Mouse (Mus musculus): ENCODE data around the gene Zfp36l1. TPM values are rescaled to one million over a fixed set of nuclear protein-coding genes. Genes with fewer than 3 reads are reported as not detected.
A peak's percentile ranks its signal among the peaks of the same experiment; 100 is the strongest.

Gene Zfp36l1
- total and polyA plus RNA-seq, 3 experiments, result 65.0 to 79.4 (median 74.4) TPM

DNA sequence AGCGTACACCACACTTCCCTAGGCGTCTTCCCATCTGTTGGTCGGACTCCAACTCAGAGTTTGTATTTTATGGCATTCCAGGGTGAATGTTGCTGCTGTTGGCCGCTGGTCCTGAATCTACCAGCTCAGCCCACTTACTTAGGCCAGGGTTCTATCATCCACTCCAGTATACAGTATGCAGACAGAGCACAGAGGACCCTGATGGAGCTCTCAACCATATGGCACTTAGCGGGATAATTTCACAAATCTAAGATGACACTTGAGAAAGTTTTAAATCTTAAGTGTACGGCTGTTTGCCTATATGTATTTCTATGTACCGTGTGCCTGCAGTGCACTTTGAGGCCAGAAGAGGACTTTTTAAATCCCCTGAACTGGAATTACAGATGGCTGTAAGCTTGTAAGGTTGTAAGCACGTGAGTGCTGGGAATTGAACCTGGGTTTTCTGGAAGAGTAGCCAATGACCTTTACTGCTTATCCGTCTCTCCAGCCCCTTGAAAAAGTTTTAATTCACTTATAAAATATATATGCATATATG lies 20.3 kb upstream of the Zfp36l1 start:
- no peaks in the 10 kb centered on the region for H3K79me2 ChIP-seq (replicated peaks; ENCODE audit: control insufficient read depth, insufficient read depth, low read length)
- H3K27ac ChIP-seq, result peak overlapping the region; percentile 99
- DNase-seq, result no peak
- no peak overlapping the region for H3K9ac ChIP-seq (ENCODE audit: low read depth, low read length)
- H3K4me3 ChIP-seq, result no peak overlapping the region; the same call in 1 of the 2 replicates
- no peaks in the 10 kb centered on the region for H3K27me3 ChIP-seq (ENCODE audit: control insufficient read depth, insufficient read depth, low read length)
- H3K4me1 ChIP-seq (ENCODE audit: control insufficient read depth, insufficient read depth, low read length), result peaks cover 23% of the 10 kb centered on the region
- H3K36me3 ChIP-seq (ENCODE audit: control insufficient read depth, insufficient read depth, low read length), result peaks cover 6% of the 10 kb centered on the region; the same call in 1 of the 2 replicates
- intact Hi-C loops (cut with DNase I), result loop anchor here (5.0 kb wide), 2 partner anchors 246 to 391 kb away; no protein-coding TSS in a partner anchor
- 49% methylated on average over 9 of the region's 9 CpGs for WGBS
- no peak; the same call in none of the 2 replicates for TF ChIP-seq CTCF (IDR thresholded peaks at IDR 0.05)
- TF ChIP-seq POLR2A (IDR thresholded peaks at IDR 0.05; ENCODE audit: insufficient read depth, low read depth, low read length), result no peak
- TF ChIP-seq EP300 (IDR thresholded peaks at IDR 0.05; ENCODE audit: insufficient read depth, low read depth, low read length), result no peak

DNA sequence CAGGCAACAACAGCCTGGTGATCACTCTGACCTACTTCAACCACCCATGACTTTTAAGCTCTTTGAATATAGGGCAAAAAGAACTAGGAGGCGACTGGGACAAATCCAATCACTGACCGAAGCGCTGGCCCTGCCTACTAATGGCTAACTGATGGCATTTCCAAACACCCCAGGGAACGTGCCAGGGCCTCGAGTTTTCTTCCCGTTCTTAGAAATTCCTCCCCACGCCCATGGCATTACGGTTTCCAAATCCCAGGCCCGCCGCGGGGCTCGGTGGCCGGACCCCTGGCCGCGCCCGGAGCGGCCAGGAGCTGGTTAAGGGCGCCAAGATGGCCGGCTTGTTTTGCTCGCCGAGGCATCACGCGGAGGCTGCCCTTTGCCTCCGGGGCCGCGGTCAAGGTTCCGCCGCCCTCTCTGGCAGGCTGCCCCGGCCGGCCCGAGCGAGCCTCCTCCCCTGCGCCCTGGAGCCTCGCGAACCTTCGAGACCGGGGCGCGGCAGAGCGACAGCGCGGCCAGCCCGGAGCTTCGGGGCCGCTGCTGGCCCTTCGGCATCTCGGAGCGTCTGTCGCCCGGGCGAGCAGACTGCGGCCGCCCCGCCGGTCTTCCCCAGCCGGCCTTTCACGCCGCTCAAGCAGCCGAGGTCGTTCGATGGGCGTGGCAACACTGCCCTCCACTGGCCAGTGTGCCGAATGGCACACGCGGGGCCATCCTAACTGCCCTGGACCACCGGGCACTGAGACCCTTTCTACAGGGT lies 19.6 kb upstream of the Zfp36l1 start:
- H3K27ac ChIP-seq, result peak overlapping the region; percentile 99
- TF ChIP-seq POLR2A (IDR thresholded peaks at IDR 0.05; ENCODE audit: insufficient read depth, low read depth, low read length), result 0 out of 2 replicates have a peak, but pooled peaks have one; percentile 47
- peak; percentile 88 for TF ChIP-seq EP300 (IDR thresholded peaks at IDR 0.05; ENCODE audit: insufficient read depth, low read depth, low read length)
- TF ChIP-seq CTCF (IDR thresholded peaks at IDR 0.05), result peak; percentile 91
- intact Hi-C loops (cut with DNase I), result loop anchor here (1.0 to 5.0 kb wide), 4 partner anchors 19 to 519 kb away; partner anchors contain the start of gene Zfp36l1
- peak; percentile 95 for DNase-seq
- WGBS, result under 1% methylated on average over 64 of the region's 66 CpGs
- peak overlapping the region; percentile 95 for H3K9ac ChIP-seq (ENCODE audit: low read depth, low read length)
- H3K4me1 ChIP-seq (ENCODE audit: control insufficient read depth, insufficient read depth, low read length), result peaks cover 23% of the 10 kb centered on the region
- H3K4me3 ChIP-seq, result peak overlapping the region; percentile 53
- no peaks in the 10 kb centered on the region for H3K79me2 ChIP-seq (replicated peaks; ENCODE audit: control insufficient read depth, insufficient read depth, low read length)
- H3K36me3 ChIP-seq (ENCODE audit: control insufficient read depth, insufficient read depth, low read length), result peaks cover 6% of the 10 kb centered on the region; the same call in 1 of the 2 replicates
- no peaks in the 10 kb centered on the region for H3K27me3 ChIP-seq (ENCODE audit: control insufficient read depth, insufficient read depth, low read length)

DNA sequence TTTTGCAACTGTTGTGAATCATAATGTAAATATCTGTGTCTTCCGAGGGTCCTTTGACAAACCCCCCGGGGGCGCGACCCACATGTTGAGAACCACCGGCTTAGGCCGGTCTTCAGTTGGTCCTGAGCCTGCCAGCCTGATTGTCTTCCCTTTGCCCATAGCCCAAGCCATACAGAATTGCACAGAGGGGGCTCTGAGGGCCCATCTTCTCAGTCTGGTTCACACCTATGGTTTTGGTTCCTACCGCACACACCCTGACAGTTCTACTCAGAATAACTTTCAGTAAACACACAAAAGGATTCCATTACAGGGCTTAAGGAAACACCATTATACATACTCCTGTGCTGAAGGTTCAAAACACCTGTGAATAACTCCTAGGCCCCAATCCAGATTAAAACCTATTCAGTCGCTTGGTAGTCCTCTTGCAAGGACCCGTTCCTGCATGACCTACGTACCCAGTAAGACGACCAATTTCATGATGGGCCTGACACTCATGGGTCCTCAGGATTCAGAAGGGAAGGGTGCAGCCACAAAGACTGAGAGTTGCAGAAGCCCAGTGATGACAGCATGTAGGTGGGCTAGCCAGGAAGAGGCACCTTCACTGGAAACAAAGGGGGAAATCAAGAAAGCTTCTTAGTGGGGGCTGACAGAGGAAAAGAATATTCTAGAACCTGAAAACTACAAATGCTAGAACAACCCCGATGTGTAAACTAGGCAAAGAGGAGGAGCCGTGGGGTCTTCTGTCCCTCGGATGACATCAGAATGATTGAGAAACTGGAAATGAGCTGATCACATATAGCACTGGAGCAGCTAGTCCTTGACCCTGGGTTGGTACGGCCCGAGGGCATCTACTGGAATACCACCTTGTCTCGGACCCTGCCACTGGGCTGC lies 18.8 kb upstream of the Zfp36l1 start:
- H3K36me3 ChIP-seq (ENCODE audit: control insufficient read depth, insufficient read depth, low read length), result peaks cover 6% of the 10 kb centered on the region; the same call in 1 of the 2 replicates
- TF ChIP-seq POLR2A (IDR thresholded peaks at IDR 0.05; ENCODE audit: insufficient read depth, low read depth, low read length) (0 out of 2 replicates have a peak, but pooled peaks have one; percentile 11), EP300 (IDR thresholded peaks at IDR 0.05; ENCODE audit: insufficient read depth, low read depth, low read length) (peak; percentile 23; the same call in 1 of the 2 replicates), CTCF (IDR thresholded peaks at IDR 0.05) (no peak)
- peak overlapping the region; percentile 53 for H3K4me3 ChIP-seq
- peaks cover 23% of the 10 kb centered on the region for H3K4me1 ChIP-seq (ENCODE audit: control insufficient read depth, insufficient read depth, low read length)
- no peaks in the 10 kb centered on the region for H3K27me3 ChIP-seq (ENCODE audit: control insufficient read depth, insufficient read depth, low read length)
- WGBS, result 41% methylated on average over 17 of the region's 17 CpGs
- peak overlapping the region; percentile 99 for H3K27ac ChIP-seq
- intact Hi-C loops (cut with DNase I), result loop anchor here (1.0 to 5.0 kb wide), 4 partner anchors 18 to 518 kb away; partner anchors contain the start of gene Zfp36l1
- H3K79me2 ChIP-seq (replicated peaks; ENCODE audit: control insufficient read depth, insufficient read depth, low read length), result no peaks in the 10 kb centered on the region
- peak overlapping the region; percentile 95 for H3K9ac ChIP-seq (ENCODE audit: low read depth, low read length)
- peak in 1 of 2 experiments; percentile 51 for DNase-seq

- intact Hi-C loops (cut with DNase I), result loop anchor here (5.0 kb wide), 2 partner anchors 243 to 388 kb away; no protein-coding TSS in a partner anchor
- 7% methylated on average over 6 of the region's 6 CpGs for WGBS
Measured at GRCm38 (mm10) chr12:80130558-80131358, 17.9 kb upstream of the Zfp36l1 start.

GRCm38 (mm10) chr12:80129531-80129930 lies 16.7 kb upstream of the Zfp36l1 start:
- intact Hi-C loops (cut with DNase I), result no loop called here
- Histone ChIP-seq H3K9ac (ENCODE audit: low read depth, low read length) (no peak overlapping the region), H3K79me2 (replicated peaks; ENCODE audit: control insufficient read depth, insufficient read depth, low read length) (no peaks in the 10 kb centered on the region), H3K4me1 (ENCODE audit: control insufficient read depth, insufficient read depth, low read length) (peaks cover 20% of the 10 kb centered on the region), H3K4me3 (no peak overlapping the region), H3K27me3 (ENCODE audit: control insufficient read depth, insufficient read depth, low read length) (no peaks in the 10 kb centered on the region), H3K27ac (peak overlapping the region; percentile 99), H3K36me3 (ENCODE audit: control insufficient read depth, insufficient read depth, low read length) (peaks cover 6% of the 10 kb centered on the region; the same call in 1 of the 2 replicates)
- peak in 1 of 2 experiments; percentile 39 for DNase-seq
- TF ChIP-seq EP300 (IDR thresholded peaks at IDR 0.05; ENCODE audit: insufficient read depth, low read depth, low read length) (no peak), POLR2A (IDR thresholded peaks at IDR 0.05; ENCODE audit: insufficient read depth, low read depth, low read length) (no peak), CTCF (IDR thresholded peaks at IDR 0.05) (peak; percentile 57)
- WGBS, result 91% methylated on average over 8 of the region's 8 CpGs

More at GRCm38 (mm10) chr12:80130558-80131358, 17.9 kb upstream of the Zfp36l1 start:
- TF ChIP-seq CTCF (IDR thresholded peaks at IDR 0.05) (no peak), POLR2A (IDR thresholded peaks at IDR 0.05; ENCODE audit: insufficient read depth, low read depth, low read length) (0 out of 2 replicates have a peak, but pooled peaks have one; percentile 34)
- H3K4me1 ChIP-seq (ENCODE audit: control insufficient read depth, insufficient read depth, low read length), result peaks cover 20% of the 10 kb centered on the region
- peak; percentile 51 to 59 for DNase-seq
- peaks cover 6% of the 10 kb centered on the region; the same call in 1 of the 2 replicates for H3K36me3 ChIP-seq (ENCODE audit: control insufficient read depth, insufficient read depth, low read length)
- H3K27me3 ChIP-seq (ENCODE audit: control insufficient read depth, insufficient read depth, low read length), result no peaks in the 10 kb centered on the region
- no peaks in the 10 kb centered on the region for H3K79me2 ChIP-seq (replicated peaks; ENCODE audit: control insufficient read depth, insufficient read depth, low read length)
- peak overlapping the region; percentile 99 for H3K27ac ChIP-seq
- H3K4me3 ChIP-seq, result no peak overlapping the region; the same call in 1 of the 2 replicates
- H3K9ac ChIP-seq (ENCODE audit: low read depth, low read length), result peak overlapping the region; percentile 7

Data from heart, adult 2 months (tissue).